Mouse (Mus musculus) cerebellum, adult 18-20 months (tissue): Measurements from ENCODE around the gene Uxs1.

ENCODE experiments used
- DNase-seq, 2 experiments: peaks; one replicate each; pipeline ENCODE4 v3.0.0; 2021

The Uxs1 gene

DNA sequence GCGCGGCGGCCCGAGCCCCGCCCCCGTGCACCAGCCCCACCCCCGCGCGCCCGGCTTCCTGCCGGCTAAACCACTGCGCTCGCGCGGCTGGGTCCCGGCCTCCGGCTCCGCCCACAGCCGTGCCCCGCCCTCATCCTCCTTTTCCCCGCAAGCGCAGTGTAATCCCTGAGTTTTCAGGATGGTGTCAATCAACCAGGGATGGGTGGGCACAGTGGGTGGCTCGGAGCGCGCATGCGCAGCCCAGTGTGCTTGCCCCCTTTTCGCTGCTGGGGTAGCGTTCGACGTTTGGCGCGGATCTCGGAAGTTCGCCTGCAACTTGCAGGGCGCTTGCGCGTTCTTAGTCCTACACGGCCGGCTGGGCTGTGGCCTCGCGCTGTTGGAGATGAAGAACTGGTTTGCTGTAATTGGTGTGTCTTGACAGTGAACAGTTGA, at the start of gene Uxs1:
Gene Uxs1, minus strand, starts transcription at position 38 of the 432 bp plus-strand sequence.
- DNase-seq = peak; percentile 98

DNA sequence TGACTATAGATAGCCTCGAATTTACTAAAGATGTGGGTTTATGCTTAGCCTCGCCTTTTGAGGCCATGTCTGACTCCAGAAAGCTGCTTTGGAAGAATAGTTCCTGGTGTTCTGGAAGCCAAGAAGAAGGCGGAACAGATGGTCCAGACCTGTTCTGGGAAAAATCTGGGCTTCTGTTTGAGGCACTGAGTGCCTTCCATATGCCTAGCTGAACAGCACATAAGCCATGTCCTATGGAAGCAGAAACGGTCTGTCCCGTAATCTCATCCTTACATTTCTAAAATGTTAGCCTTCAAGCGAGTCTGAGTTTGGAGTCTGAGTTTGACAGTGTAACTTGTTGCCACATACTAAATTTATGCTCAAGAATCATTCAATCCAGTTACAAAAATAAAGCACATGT, 49.6 kb upstream of the Uxs1 start:
- peak; percentile 47 to 54 for DNase-seq

DNA sequence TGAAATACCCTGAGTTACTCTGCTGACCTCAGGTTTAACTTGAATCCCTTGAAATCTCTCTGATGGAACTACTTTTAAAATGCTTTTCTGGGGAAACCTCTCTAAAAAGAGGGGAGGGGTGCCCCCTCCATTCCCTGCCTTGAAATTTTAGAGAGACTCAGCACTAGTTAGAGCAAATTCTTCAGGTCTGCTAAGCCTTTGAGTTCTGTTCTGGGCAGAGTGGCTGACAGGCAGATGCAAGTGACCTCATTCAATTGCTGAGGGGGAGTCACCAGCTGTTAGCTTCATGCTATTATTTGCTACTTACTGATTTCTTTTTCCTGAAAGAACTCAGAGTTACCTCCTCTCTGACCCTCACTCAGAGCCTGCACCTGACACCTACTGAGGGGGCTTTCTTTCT, 43.5 kb upstream of the Uxs1 start:
- no peak for DNase-seq

DNA sequence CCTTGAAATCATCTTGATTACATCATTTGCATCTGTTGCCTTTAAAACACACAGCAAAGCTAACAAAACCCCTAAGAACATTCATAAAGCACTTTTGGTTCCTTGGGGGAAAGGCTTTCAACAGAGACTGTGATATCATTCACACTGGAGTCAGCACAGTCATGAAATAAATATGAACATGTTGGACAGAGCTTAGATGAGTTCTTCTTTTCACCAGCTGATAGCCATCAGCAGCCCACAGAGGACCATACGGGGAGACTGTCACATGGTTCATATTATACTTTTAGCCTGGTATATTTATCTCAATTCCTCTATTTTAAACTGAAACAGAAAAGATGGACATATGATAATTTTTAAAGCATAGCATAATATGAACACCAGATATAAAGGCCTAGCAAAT, 40.9 kb upstream of the Uxs1 start:
- DNase-seq = no peak

GRCm38 (mm10) chr1:43864758-43865157, 37.2 kb upstream of the Uxs1 start:
- DNase-seq = no peak

DNA sequence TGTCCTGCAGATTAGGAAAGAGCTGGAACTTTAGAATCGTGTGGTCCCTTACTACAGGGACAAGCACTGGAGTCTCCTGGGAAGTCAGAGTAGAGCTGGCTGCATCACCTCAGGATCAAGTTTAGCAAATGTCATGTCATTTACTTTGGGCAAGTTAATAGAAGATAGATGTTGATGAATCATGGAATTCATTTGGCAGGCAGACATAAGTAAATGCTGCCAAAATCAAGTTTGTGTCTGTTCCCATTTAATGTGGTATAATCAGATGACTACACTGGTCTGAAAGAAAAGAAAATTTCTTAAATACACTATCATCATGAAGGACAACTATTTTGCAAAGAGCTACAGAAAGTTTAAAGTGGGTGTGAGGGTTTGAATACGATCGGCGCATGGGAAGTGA, 35.0 kb upstream of the Uxs1 start:
- no peak for DNase-seq

DNA sequence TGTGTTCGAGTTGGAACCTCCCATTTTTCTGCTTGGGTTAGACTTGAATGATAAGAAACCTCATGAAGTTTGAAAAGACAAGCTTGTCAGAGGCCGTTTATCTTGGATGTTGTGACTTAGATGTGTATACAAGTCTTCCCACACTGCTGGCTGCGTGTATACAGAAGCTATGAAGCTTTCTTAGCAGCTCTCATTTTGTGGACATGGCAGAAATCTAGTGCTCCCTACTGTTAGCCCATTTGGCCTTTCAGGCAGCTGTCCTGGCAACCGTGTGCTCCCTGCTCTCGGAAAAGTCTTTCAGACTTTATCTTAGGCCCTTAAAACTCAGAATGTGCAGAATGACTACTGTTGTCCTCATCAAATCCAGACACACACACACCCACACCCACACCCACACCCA, 31.4 kb upstream of the Uxs1 start:
- no peak for DNase-seq

DNA sequence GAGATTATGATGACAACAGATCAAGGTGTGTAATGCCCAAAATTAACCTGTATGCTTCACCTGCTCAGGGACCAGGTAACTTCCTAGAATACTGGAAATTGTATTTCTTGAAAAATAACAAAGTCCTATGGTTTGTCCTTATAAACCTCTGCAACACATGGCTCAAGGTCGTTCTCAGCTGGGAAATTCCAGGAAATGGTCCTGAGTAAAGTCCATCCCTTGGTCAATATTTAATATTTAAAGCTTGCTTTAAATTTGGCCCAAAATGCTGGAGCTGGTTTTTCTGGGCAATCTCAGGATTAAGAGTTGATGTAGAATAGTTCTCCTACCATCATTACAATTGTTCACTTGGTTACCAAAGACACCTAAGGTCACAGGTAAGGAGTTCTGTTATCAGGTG, 30.1 kb upstream of the Uxs1 start:
- DNase-seq = no peak

- no peak for DNase-seq
Observed at GRCm38 (mm10) chr1:43855591-43855990, 28.0 kb upstream of the Uxs1 start.

DNA sequence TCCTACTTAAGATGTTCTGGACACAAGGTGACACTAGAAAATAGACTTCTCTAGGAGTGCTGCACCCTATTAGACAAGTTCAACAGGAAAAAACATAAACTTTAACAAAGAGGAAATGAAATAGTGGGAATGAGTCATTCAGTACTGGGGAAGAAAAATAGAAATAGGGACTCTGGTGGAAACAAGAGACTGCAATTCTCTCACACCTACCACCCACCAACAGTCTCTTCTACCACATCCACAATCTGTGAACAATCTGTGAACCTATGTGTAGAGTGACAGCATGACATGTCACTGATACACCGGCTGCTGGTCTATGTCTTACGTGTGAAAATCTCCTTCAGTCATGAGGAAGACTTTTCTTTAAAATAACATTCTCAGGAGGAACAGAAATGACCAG, 15.8 kb upstream of the Uxs1 start:
- no peak for DNase-seq

DNA sequence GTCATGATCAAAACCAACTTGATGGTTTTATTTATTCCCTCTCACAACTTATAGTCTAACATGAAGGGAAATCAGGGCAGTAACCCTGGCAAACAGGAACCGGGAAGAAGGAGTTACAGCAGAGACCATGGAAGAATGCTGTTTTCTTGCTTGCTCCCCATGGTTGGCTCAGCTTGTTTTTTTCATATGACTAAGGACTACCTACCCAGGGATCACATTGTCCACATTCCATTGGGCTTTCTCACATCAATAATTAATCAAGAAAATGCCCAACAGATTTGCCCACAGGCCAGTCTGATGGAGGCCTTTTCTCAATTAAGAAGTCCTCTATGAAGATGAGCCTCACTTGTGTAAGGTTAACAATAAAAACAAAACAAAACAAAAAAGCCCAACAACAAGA, 9.6 kb upstream of the Uxs1 start:
- no peak for DNase-seq

- no peak for DNase-seq
Observed at GRCm38 (mm10) chr1:43830096-43830495, 2.5 kb upstream of the Uxs1 start.

- DNase-seq = peak in 1 of 2 experiments; percentile 62
Observed at GRCm38 (mm10) chr1:43827002-43827762, 418 bp downstream of the Uxs1 start.

DNA sequence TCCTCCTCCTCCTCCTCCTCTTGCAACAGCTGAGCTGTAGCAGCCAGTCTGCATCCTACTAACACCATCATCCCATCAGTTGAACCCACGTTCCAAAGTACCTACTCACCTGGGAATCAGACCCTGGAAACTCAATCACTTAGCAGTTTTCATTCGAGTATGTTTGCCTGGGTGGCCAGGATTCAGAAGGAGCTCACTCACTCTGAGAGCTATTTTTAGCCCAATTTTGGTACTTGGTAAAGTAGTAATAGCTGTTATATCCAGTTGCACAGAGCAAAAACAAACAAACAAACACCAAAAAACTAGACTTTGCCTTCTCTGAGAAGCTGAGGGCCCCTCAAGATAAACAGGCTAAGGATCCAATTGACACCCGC, 985 bp downstream of the Uxs1 start:
- DNase-seq = no peak

DNA sequence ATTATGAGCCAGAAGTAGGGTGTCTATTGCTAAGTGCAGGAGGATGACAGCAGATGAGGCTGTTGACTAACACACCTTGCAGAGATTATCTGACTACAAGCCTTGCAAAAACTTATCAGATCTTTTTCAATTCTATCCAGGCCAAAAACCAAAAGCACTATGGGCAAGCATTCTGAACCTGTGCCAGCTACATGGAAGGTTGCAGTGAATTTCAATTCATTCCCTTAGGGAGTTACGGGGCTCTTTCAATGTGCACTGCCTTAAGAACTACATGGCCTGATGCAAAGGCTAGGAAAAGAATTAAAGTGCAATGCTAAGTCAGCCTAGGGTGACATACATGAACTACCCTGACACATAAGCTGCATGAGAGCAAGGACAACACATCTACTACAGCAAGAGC, 4.2 kb downstream of the Uxs1 start:
- DNase-seq = no peak

- no peak for DNase-seq
Observed at GRCm38 (mm10) chr1:43822586-43822985, 5.0 kb downstream of the Uxs1 start.

- DNase-seq = no peak
Observed at GRCm38 (mm10) chr1:43821804-43822203, 5.8 kb downstream of the Uxs1 start.

- DNase-seq = no peak
Observed at GRCm38 (mm10) chr1:43820571-43820970, 7.0 kb downstream of the Uxs1 start.

DNA sequence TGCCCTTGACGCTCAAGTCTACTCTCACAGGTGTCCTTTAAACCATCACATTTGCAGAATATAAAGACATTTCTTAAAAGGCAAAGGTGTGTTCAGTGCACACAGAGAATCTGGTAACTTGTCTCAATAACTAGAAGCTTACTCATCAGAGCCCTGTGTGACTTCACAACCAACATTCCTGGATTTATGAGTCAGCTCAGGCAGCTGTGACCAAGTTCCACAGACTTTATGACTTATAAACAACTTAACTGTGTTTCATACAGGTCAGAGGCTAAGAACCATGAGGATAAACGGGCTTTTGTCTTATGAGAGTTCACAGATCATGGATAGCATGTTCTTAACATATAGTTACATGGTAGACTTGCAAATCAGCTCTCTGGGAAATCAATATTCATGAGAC, 8.5 kb downstream of the Uxs1 start:
- DNase-seq = no peak

- no peak for DNase-seq
Observed at GRCm38 (mm10) chr1:43818356-43818755, 9.2 kb downstream of the Uxs1 start.

GRCm38 (mm10) chr1:43811764-43812163, 15.8 kb downstream of the Uxs1 start:
- DNase-seq = no peak

- no peak for DNase-seq
Observed at GRCm38 (mm10) chr1:43811055-43811454, 16.5 kb downstream of the Uxs1 start.

- no peak for DNase-seq
Observed at GRCm38 (mm10) chr1:43809351-43809750, 18.2 kb downstream of the Uxs1 start.

GRCm38 (mm10) chr1:43803906-43804474, 23.6 kb downstream of the Uxs1 start:
- DNase-seq = no peak

- no peak for DNase-seq
Observed at GRCm38 (mm10) chr1:43798048-43798447, 29.6 kb downstream of the Uxs1 start.
